In genomic region chr3:86789752-86790151, GRCm38 (mm10) we compare ENCODE assay signal across 12 mouse cellular contexts.
DNase-seq lines count a peak whose midpoint lies in the region; ATAC-seq and TF ChIP-seq lines count a peak whose summit lies in the region.
"Had no signal": no experiment of that assay in that cellular context is flagged by ENCODE, and none has a peak within 500 bp of the region (broad histone marks: within the 10 kb centered on the region; RNA-seq: fewer than 3 reads in every experiment).

No protein-coding gene starts in this region.

- DNase-seq in forebrain, postnatal 0 days: no peak
- peak; percentile 44 for DNase-seq in left cerebral cortex, postnatal 4 days
- DNase-seq in left cerebral cortex, adult 18-20 months (ENCODE audit: low spot score in 2 of 2): no peak
- peak; percentile 52 to 58 for DNase-seq in right cerebral cortex, postnatal 10 days (ENCODE audit: low spot score in 2 of 2)
- DNase-seq in right cerebral cortex, postnatal 25 days: no peak
- no peak for DNase-seq in adrenal gland, adult 8-10 months
- no peak for DNase-seq in liver, postnatal 0 days
- DNase-seq: gastrocnemius, adult 2 months; thymus, postnatal 14 days had no signal

- peaks cover 45% of the 10 kb centered on the region for H3K4me1 ChIP-seq in forebrain, embryonic 13.5 days
- peaks cover 4% of the 10 kb centered on the region; the same call in 1 of the 2 replicates for H3K4me1 ChIP-seq in forebrain, postnatal 0 days (ENCODE audit: insufficient read depth)
- H3K4me1 ChIP-seq in liver, postnatal 0 days (ENCODE audit: insufficient read depth): 0 out of 2 replicates have a peak, but pooled peaks cover 4% of the 10 kb centered on the region

- no peak for TF ChIP-seq CTCF in forebrain, postnatal 0 days (IDR thresholded peaks at IDR 0.05; ENCODE audit: low read depth)
- no peak for TF ChIP-seq CTCF in liver, postnatal 0 days (IDR thresholded peaks at IDR 0.05; ENCODE audit: low read depth)

- WGBS in forebrain, embryonic 13.5 days: 89% methylated on average over 5 of the region's 5 CpGs
- 56% methylated on average over 5 of the region's 5 CpGs for WGBS in forebrain, postnatal 0 days
- 95% methylated on average over 5 of the region's 5 CpGs for WGBS in liver, postnatal 0 days (ENCODE audit: insufficient replicate concordance)

- intact Hi-C loops in left cerebral cortex, postnatal 4 days (cut with DNase I): loop anchor here (5.0 kb wide), 1 partner anchor 188 kb away; no protein-coding TSS in a partner anchor

- H3K4me2 ChIP-seq in forebrain, embryonic 13.5 days: no peak overlapping the region
- no peak overlapping the region for H3K4me2 ChIP-seq in forebrain, postnatal 0 days (ENCODE audit: low read depth)
- no peak overlapping the region for H3K4me2 ChIP-seq in liver, postnatal 0 days (ENCODE audit: low read depth, low read length)

- ATAC-seq in forebrain, embryonic 13.5 days: no peak
- ATAC-seq in forebrain, postnatal 0 days: no peak
- no peak for ATAC-seq in liver, postnatal 0 days
- ATAC-seq: intestine, postnatal 0 days had no signal

- no peak overlapping the region for H3K4me3 ChIP-seq in forebrain, embryonic 13.5 days
- no peak overlapping the region for H3K4me3 ChIP-seq in forebrain, postnatal 0 days (ENCODE audit: low read depth, low read length)
- no peak overlapping the region for H3K4me3 ChIP-seq in liver, postnatal 0 days (ENCODE audit: low read depth, low read length)
- H3K4me3 ChIP-seq: gastrocnemius, adult 2 months; myocyte had no signal

- H3K9me3 ChIP-seq in forebrain, embryonic 13.5 days (replicated peaks): no peaks in the 10 kb centered on the region
- H3K9me3 ChIP-seq in forebrain, postnatal 0 days (ENCODE audit: low read length): no peaks in the 10 kb centered on the region
- no peaks in the 10 kb centered on the region for H3K9me3 ChIP-seq in liver, postnatal 0 days (ENCODE audit: low read length)

- H3K36me3 ChIP-seq in forebrain, embryonic 13.5 days (ENCODE audit: poor library complexity, severe bottlenecking): peaks cover 86% of the 10 kb centered on the region
- H3K36me3 ChIP-seq in forebrain, postnatal 0 days (ENCODE audit: insufficient read depth): peaks cover 68% of the 10 kb centered on the region
- no peaks in the 10 kb centered on the region for H3K36me3 ChIP-seq in liver, postnatal 0 days (replicated peaks; ENCODE audit: insufficient read depth, low read length)

- no peak overlapping the region for H3K9ac ChIP-seq in forebrain, embryonic 13.5 days
- no peak overlapping the region for H3K9ac ChIP-seq in forebrain, postnatal 0 days
- H3K9ac ChIP-seq in liver, postnatal 0 days (replicated peaks): no peak overlapping the region

- H3K27me3 ChIP-seq in forebrain, embryonic 13.5 days: no peaks in the 10 kb centered on the region
- no peaks in the 10 kb centered on the region for H3K27me3 ChIP-seq in forebrain, postnatal 0 days (ENCODE audit: insufficient read depth, low read length)
- H3K27me3 ChIP-seq in liver, postnatal 0 days (ENCODE audit: insufficient read depth, low read length): no peaks in the 10 kb centered on the region

- TF ChIP-seq EP300 in liver, postnatal 0 days (IDR thresholded peaks at IDR 0.05; ENCODE audit: low read depth): no peak

- 0 out of 2 replicates have a peak overlapping the region, but pooled peaks have one; percentile 10 for H3K27ac ChIP-seq in forebrain, embryonic 13.5 days
- H3K27ac ChIP-seq in forebrain, postnatal 0 days (ENCODE audit: low read depth, low read length): no peak overlapping the region
- H3K27ac ChIP-seq in liver, postnatal 0 days (ENCODE audit: low read depth): no peak overlapping the region
- H3K27ac ChIP-seq: gastrocnemius, adult 2 months had no signal

Comparison
In these comparisons a context has a peak if more than half of its experiments do, and no peak if none do; other contexts are left out.
1. DNase-seq: peak in left cerebral cortex, postnatal 4 days (single experiment) and right cerebral cortex, postnatal 10 days (2 of 2); none in forebrain, postnatal 0 days (single experiment), left cerebral cortex, adult 18-20 months (0 of 2), right cerebral cortex, postnatal 25 days (single experiment), adrenal gland, adult 8-10 months (single experiment) and liver, postnatal 0 days (single experiment).